ENCODE assay signal across 17 mouse cellular contexts in genomic region chr9:73068688-73069087, GRCm38 (mm10). TPM values are rescaled to one million over a fixed set of nuclear protein-coding genes. Genes with fewer than 3 reads are reported as not detected.
DNase-seq lines count a peak whose midpoint lies in the region; ATAC-seq and TF ChIP-seq lines count a peak whose summit lies in the region.
"Had no signal": no experiment of that assay in that cellular context is flagged by ENCODE, and none has a peak within 500 bp of the region (broad histone marks: within the 10 kb centered on the region; RNA-seq: fewer than 3 reads in every experiment).

No protein-coding gene starts in this region.

- TF ChIP-seq POLR2A in lung, adult 2 months (IDR thresholded peaks at IDR 0.05; ENCODE audit: borderline replicate concordance, extremely low read depth, low read depth, low read length): no peak

- H3K36me3 ChIP-seq in heart, embryonic 14.5 days (ENCODE audit: control insufficient read depth, insufficient read depth, low read length): no peaks in the 10 kb centered on the region
- H3K36me3 ChIP-seq in lung, embryonic 14.5 days (ENCODE audit: insufficient read depth): no peaks in the 10 kb centered on the region
- H3K36me3 ChIP-seq in liver, embryonic 16.5 days (ENCODE audit: control insufficient read depth, insufficient read depth): no peaks in the 10 kb centered on the region
- H3K36me3 ChIP-seq in stomach, embryonic 15.5 days: no peaks in the 10 kb centered on the region
- H3K36me3 ChIP-seq: midbrain, embryonic 15.5 days; neural tube, embryonic 15.5 days had no signal

- 69% methylated on average over 6 of the region's 6 CpGs for WGBS in heart, embryonic 14.5 days
- 65% methylated on average over 6 of the region's 6 CpGs for whole genome bisulfite sequencing in lung, embryonic 14.5 days
- 39% methylated on average over 6 of the region's 6 CpGs for WGBS in lung, adult 2 months
- 26% methylated on average over 6 of the region's 6 CpGs for WGBS in liver, embryonic 16.5 days (ENCODE audit: insufficient replicate concordance)
- WGBS in stomach, embryonic 15.5 days: 70% methylated on average over 6 of the region's 6 CpGs

- ATAC-seq in heart, embryonic 14.5 days (ENCODE audit: insufficient number of reproducible peaks, insufficient read depth, low FRiP score, low read depth): no peak
- ATAC-seq in lung, embryonic 14.5 days (ENCODE audit: insufficient read depth): 0 out of 2 replicates have a peak, but pooled peaks have one; percentile 45
- ATAC-seq in liver, embryonic 16.5 days (ENCODE audit: low read depth): peak; percentile 47; the same call in 1 of the 2 replicates
- no peak for ATAC-seq in stomach, embryonic 15.5 days (ENCODE audit: insufficient read depth, low FRiP score, low read depth)
- ATAC-seq in monocyte, adult 5-6 weeks (replicated peaks; ENCODE audit: insufficient number of reproducible peaks, low FRiP score, low TSS enrichment, poor library complexity, severe bottlenecking): no peak
- ATAC-seq: midbrain, embryonic 15.5 days had no signal

- no peaks in the 10 kb centered on the region for H3K9me3 ChIP-seq in heart, embryonic 14.5 days (ENCODE audit: control insufficient read depth, low read length)
- no peaks in the 10 kb centered on the region for H3K9me3 ChIP-seq in lung, embryonic 14.5 days (ENCODE audit: low read depth, low read length)
- no peaks in the 10 kb centered on the region for H3K9me3 ChIP-seq in liver, embryonic 16.5 days (replicated peaks; ENCODE audit: control insufficient read depth, low read length)
- H3K9me3 ChIP-seq in stomach, embryonic 15.5 days: no peaks in the 10 kb centered on the region
- H3K9me3 ChIP-seq: midbrain, embryonic 15.5 days; neural tube, embryonic 15.5 days had no signal

- intact Hi-C loops in heart, postnatal 36 days (cut with DNase I): no loop called here

- no peak for DNase-seq in heart, postnatal 36 days
- peak; percentile 41 for DNase-seq in lung, embryonic 14.5 days
- no peak for DNase-seq in lung, adult 2 months
- no peak for DNase-seq in spleen, postnatal 14 days (ENCODE audit: low spot score in 2 of 2)
- DNase-seq: adrenal gland, adult 2 months; cerebellum, postnatal 36 days; thymus, postnatal 36 days had no signal

- H3K4me3 ChIP-seq in heart, embryonic 14.5 days (ENCODE audit: control insufficient read depth in 1 of 2, insufficient read depth in 1 of 2, low read depth in 1 of 2, low read length in 2 of 2): no peak overlapping the region
- H3K4me3 ChIP-seq in lung, embryonic 14.5 days (ENCODE audit: low read depth, low read length): no peak overlapping the region
- no peak overlapping the region for H3K4me3 ChIP-seq in lung, adult 2 months (replicated peaks; ENCODE audit: extremely low read depth, low read depth, low read length)
- no peak overlapping the region for H3K4me3 ChIP-seq in liver, embryonic 16.5 days (ENCODE audit: low read depth, low read length)
- no peak overlapping the region for H3K4me3 ChIP-seq in stomach, embryonic 15.5 days (replicated peaks)
- H3K4me3 ChIP-seq: erythroblast, embryonic 14.5 days; midbrain, embryonic 15.5 days; neural tube, embryonic 15.5 days had no signal

- H3K4me2 ChIP-seq in heart, embryonic 14.5 days (ENCODE audit: low read length): no peak overlapping the region
- no peak overlapping the region for H3K4me2 ChIP-seq in lung, embryonic 14.5 days
- H3K4me2 ChIP-seq in liver, embryonic 16.5 days (ENCODE audit: low read depth, low read length): no peak overlapping the region
- H3K4me2 ChIP-seq in stomach, embryonic 15.5 days: no peak overlapping the region
- H3K4me2 ChIP-seq: midbrain, embryonic 15.5 days; neural tube, embryonic 15.5 days had no signal

- peaks cover 10 to 20% of the 10 kb centered on the region in 2 experiments for H3K4me1 ChIP-seq in heart, embryonic 14.5 days (ENCODE audit: control insufficient read depth in 2 of 2, insufficient read depth in 2 of 2, low read length in 2 of 2)
- peaks cover 8% of the 10 kb centered on the region; the same call in 1 of the 2 replicates for H3K4me1 ChIP-seq in lung, embryonic 14.5 days (ENCODE audit: insufficient read depth)
- H3K4me1 ChIP-seq in lung, adult 2 months (ENCODE audit: control insufficient read depth, insufficient read depth, low read length): peaks cover 19% of the 10 kb centered on the region
- H3K4me1 ChIP-seq in liver, embryonic 16.5 days (ENCODE audit: control insufficient read depth, low read depth, low read length): peaks cover 10% of the 10 kb centered on the region
- H3K4me1 ChIP-seq in stomach, embryonic 15.5 days: peaks cover 18% of the 10 kb centered on the region; the same call in 1 of the 2 replicates

- H3K27me3 ChIP-seq in heart, embryonic 14.5 days (ENCODE audit: control insufficient read depth, insufficient read depth, low read length): no peaks in the 10 kb centered on the region
- H3K27me3 ChIP-seq in lung, embryonic 14.5 days (ENCODE audit: insufficient read depth, low read length): no peaks in the 10 kb centered on the region
- no peaks in the 10 kb centered on the region for H3K27me3 ChIP-seq in liver, embryonic 16.5 days (ENCODE audit: control insufficient read depth, insufficient read depth, low read depth, low read length)
- no peaks in the 10 kb centered on the region for H3K27me3 ChIP-seq in stomach, embryonic 15.5 days (replicated peaks)
- H3K27me3 ChIP-seq: midbrain, embryonic 15.5 days; neural tube, embryonic 15.5 days had no signal

- H3K27ac ChIP-seq in heart, embryonic 14.5 days (replicated peaks in 1 of 2; ENCODE audit: control insufficient read depth in 1 of 2, insufficient read depth in 1 of 2, low read depth in 2 of 2, low read length in 2 of 2): peak overlapping the region; percentile 9 to 41; a peak in 1 of 4 replicates
- H3K27ac ChIP-seq in lung, embryonic 14.5 days (ENCODE audit: low read depth): peak overlapping the region; percentile 48; the same call in 1 of the 2 replicates
- H3K27ac ChIP-seq in liver, embryonic 16.5 days (ENCODE audit: low read length): no peak overlapping the region
- H3K27ac ChIP-seq in stomach, embryonic 15.5 days: peak overlapping the region; percentile 79
- H3K27ac ChIP-seq: midbrain, embryonic 15.5 days; neural tube, embryonic 15.5 days had no signal

- no peak overlapping the region for H3K9ac ChIP-seq in heart, embryonic 14.5 days (ENCODE audit: low read length)
- no peak overlapping the region for H3K9ac ChIP-seq in lung, embryonic 14.5 days
- H3K9ac ChIP-seq in liver, embryonic 16.5 days (ENCODE audit: low read depth, low read length): no peak overlapping the region
- H3K9ac ChIP-seq in stomach, embryonic 15.5 days: no peak overlapping the region
- H3K9ac ChIP-seq: midbrain, embryonic 15.5 days; neural tube, embryonic 15.5 days had no signal

- no peak for TF ChIP-seq CTCF in lung, embryonic 14.5 days (IDR thresholded peaks at IDR 0.05; ENCODE audit: low read depth)
- TF ChIP-seq CTCF in lung, adult 2 months (IDR thresholded peaks at IDR 0.05; ENCODE audit: insufficient read depth, low read length): no peak

RNA-seq across cellular contexts. Expression of gene Rab27a, which starts 24.0 kb away (rescaled TPM):
- polyA plus RNA-seq in heart, embryonic 14.5 days (2014; fragmentation: Nextera tagmentation; extraction: Ambion mirVana): 1.4 and 1.6 TPM in 2 replicates
- total RNA-seq in heart, postnatal 36 days (2021): 1 to 10 TPM; 3.6 to 4.4 TPM
- 1.8 and 2.8 TPM in 2 replicates for polyA plus RNA-seq in lung, embryonic 14.5 days (2014; fragmentation: Nextera tagmentation; extraction: Ambion mirVana)
- 16.7 and 29.8 TPM in 2 replicates for polyA plus RNA-seq in lung, adult 2 months (2012; rRNA removed)
- 6.7 and 6.8 TPM in 2 replicates for polyA plus RNA-seq in liver, embryonic 16.5 days (2015; fragmentation: Nextera tagmentation; extraction: Ambion mirVana)
- 15.8 and 16.8 TPM in 2 replicates for polyA plus RNA-seq in stomach, embryonic 15.5 days (2015; fragmentation: Nextera tagmentation; extraction: Ambion mirVana)
- total RNA-seq in monocyte, adult 5-6 weeks (2017): 86.9 to 93.4 TPM (median 92.6 TPM) in 3 replicates

RNA-seq across cellular contexts. Expression of gene Pigb, which starts 28.5 kb away (rescaled TPM):
- polyA plus RNA-seq in heart, embryonic 14.5 days (2014; fragmentation: Nextera tagmentation; extraction: Ambion mirVana): 7.2 and 9.4 TPM in 2 replicates
- 1 to 10 TPM; 2.0 to 2.4 TPM for total RNA-seq in heart, postnatal 36 days (2021)
- 16.1 and 16.7 TPM in 2 replicates for polyA plus RNA-seq in lung, embryonic 14.5 days (2014; fragmentation: Nextera tagmentation; extraction: Ambion mirVana)
- polyA plus RNA-seq in lung, adult 2 months (2012; rRNA removed): 8.4 and 12.1 TPM in 2 replicates
- 4.7 and 5.0 TPM in 2 replicates for polyA plus RNA-seq in liver, embryonic 16.5 days (2015; fragmentation: Nextera tagmentation; extraction: Ambion mirVana)
- 14.1 and 15.8 TPM in 2 replicates for polyA plus RNA-seq in stomach, embryonic 15.5 days (2015; fragmentation: Nextera tagmentation; extraction: Ambion mirVana)
- 3.0 to 9.6 TPM (median 5.2 TPM) in 3 replicates for total RNA-seq in monocyte, adult 5-6 weeks (2017)

RNA-seq across cellular contexts. Expression of gene Khdc3, which starts 32.9 kb away (rescaled TPM):
- polyA plus RNA-seq in heart, embryonic 14.5 days (2014; fragmentation: Nextera tagmentation; extraction: Ambion mirVana): not detected in 2 replicates
- total RNA-seq in heart, postnatal 36 days (2021): not detected
- not detected in 2 replicates for polyA plus RNA-seq in lung, embryonic 14.5 days (2014; fragmentation: Nextera tagmentation; extraction: Ambion mirVana)
- 0.25 and 0.31 TPM in 2 replicates for polyA plus RNA-seq in lung, adult 2 months (2012; rRNA removed)
- polyA plus RNA-seq in liver, embryonic 16.5 days (2015; fragmentation: Nextera tagmentation; extraction: Ambion mirVana): 0.05 and 0.08 TPM in 2 replicates
- 0.13 and 0.44 TPM in 2 replicates for polyA plus RNA-seq in stomach, embryonic 15.5 days (2015; fragmentation: Nextera tagmentation; extraction: Ambion mirVana)
- total RNA-seq in monocyte, adult 5-6 weeks (2017): 1.3 TPM in 1 of 3 replicates, not detected in the others
- total RNA-seq: gastrocnemius, adult 18-20 months had no signal
- polyA plus RNA-seq: erythroblast, embryonic 14.5 days; hindbrain, embryonic 11.5 days had no signal

RNA-seq across cellular contexts. Expression of gene Gm20509, which starts 33.6 kb away (rescaled TPM):
- polyA plus RNA-seq in heart, embryonic 14.5 days (2014; fragmentation: Nextera tagmentation; extraction: Ambion mirVana): not detected in 2 replicates
- total RNA-seq in heart, postnatal 36 days (2021): not detected
- polyA plus RNA-seq in lung, embryonic 14.5 days (2014; fragmentation: Nextera tagmentation; extraction: Ambion mirVana): not detected in 2 replicates
- not detected in 2 replicates for polyA plus RNA-seq in lung, adult 2 months (2012; rRNA removed)
- polyA plus RNA-seq in liver, embryonic 16.5 days (2015; fragmentation: Nextera tagmentation; extraction: Ambion mirVana): not detected in 2 replicates
- not detected in 2 replicates for polyA plus RNA-seq in stomach, embryonic 15.5 days (2015; fragmentation: Nextera tagmentation; extraction: Ambion mirVana)
- 2.2 TPM in 1 of 3 replicates, not detected in the others for total RNA-seq in monocyte, adult 5-6 weeks (2017)
- total RNA-seq: gastrocnemius, adult 18-20 months; left cerebral cortex, postnatal 36 days had no signal
- polyA plus RNA-seq: adrenal gland, adult 2 months; erythroblast, embryonic 14.5 days; hindbrain, embryonic 11.5 days; midbrain, embryonic 15.5 days; neural tube, embryonic 15.5 days had no signal

RNA-seq across cellular contexts. Expression of gene Rsl24d1, which starts 44.5 kb away (rescaled TPM):
- 87.7 and 92.9 TPM in 2 replicates for polyA plus RNA-seq in heart, embryonic 14.5 days (2014; fragmentation: Nextera tagmentation; extraction: Ambion mirVana)
- total RNA-seq in heart, postnatal 36 days (2021): 10 to 100 TPM; 50.5 to 50.8 TPM
- polyA plus RNA-seq in lung, embryonic 14.5 days (2014; fragmentation: Nextera tagmentation; extraction: Ambion mirVana): 115 and 127 TPM in 2 replicates
- 9.3 and 18.8 TPM in 2 replicates for polyA plus RNA-seq in lung, adult 2 months (2012; rRNA removed)
- 33.3 and 34.9 TPM in 2 replicates for polyA plus RNA-seq in liver, embryonic 16.5 days (2015; fragmentation: Nextera tagmentation; extraction: Ambion mirVana)
- 94.1 and 94.7 TPM in 2 replicates for polyA plus RNA-seq in stomach, embryonic 15.5 days (2015; fragmentation: Nextera tagmentation; extraction: Ambion mirVana)
- total RNA-seq in monocyte, adult 5-6 weeks (2017): 52.8 to 89.3 TPM (median 60.9 TPM) in 3 replicates

Comparison
In these comparisons a context has a peak if more than half of its experiments do, and no peak if none do; other contexts are left out.
1. ATAC-seq: peak in lung, embryonic 14.5 days (single experiment) and liver, embryonic 16.5 days (single experiment); none in heart, embryonic 14.5 days (single experiment), stomach, embryonic 15.5 days (single experiment) and monocyte, adult 5-6 weeks (single experiment).